Mouse (Mus musculus) heart, postnatal 36 days (tissue): ENCODE measurements around the gene Gm28043. TPM values are rescaled to one million over a fixed set of nuclear protein-coding genes. Genes with fewer than 3 reads are reported as not detected.
"Not testable (repeated sequence)": the region's sequence is repeated elsewhere in the genome, so short reads cannot be mapped to it uniquely, and the experiment has no call there.

Source experiments
- DNase-seq, 2 experiments: peaks; one replicate each; pipeline ENCODE4 v3.0.0; 2021 to 2022
- intact Hi-C: fragments of 180-260 bp; cut with DNase I; formaldehyde crosslinking; loops from one replicate; pipeline ENCODE4 v1.15.1; 2025
- total RNA-seq, 2 experiments: library from RNA; stranded (reverse); gene quantifications; 2 replicates each; pipeline ENCODE4 v1.2.3; 2021

Gene Gm28043
- total RNA-seq, result under 1 TPM; 0.78 to 0.81 TPM

DNA sequence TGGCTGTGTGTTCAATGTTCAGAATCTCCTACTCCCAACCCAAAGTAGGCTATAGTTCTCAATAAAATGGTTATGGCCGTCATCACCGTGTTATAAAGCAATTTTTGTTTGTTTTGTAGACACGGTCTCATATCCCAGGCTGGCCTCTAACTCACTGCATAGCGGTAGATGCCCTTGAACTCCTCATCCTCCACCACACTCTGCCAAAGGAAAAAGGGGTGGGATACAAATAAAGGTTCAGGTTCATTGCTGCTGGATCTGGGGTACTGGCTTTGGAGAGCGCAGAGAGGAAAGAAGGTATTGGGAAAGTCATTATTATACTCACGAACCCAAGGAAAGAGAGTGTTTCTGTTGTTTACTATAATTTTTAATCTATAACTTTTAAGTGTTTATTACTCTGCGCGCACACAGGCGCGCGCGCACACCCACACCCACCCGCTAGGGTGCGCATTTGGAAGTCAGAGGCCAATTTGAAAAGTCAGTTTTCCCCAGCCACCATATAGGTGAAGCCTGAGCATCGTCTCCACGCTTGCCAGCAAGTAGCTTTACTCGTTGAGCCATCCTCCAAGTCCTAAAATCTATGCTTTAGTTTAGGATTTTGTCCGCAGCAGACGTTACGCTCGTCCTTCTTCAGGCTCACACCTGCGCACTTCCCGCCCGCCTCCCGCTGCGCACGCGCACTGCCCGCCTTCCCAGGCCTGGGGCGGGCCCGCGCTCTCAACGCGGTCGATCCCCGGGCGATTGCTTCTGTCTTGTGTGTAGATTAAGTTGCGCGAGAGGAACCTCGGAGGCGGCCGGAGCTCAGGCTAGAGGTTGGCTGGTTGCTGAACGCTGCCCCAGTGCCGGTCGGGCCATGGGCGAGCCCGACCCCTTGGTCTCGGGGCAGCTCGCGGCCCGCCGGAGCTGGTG lies at the start of gene Gm28043, which contains the start of gene Rnf8:
Gene Gm28043, plus strand, starts transcription at position 762 of the 909 bp plus-strand sequence.
Gene Rnf8, plus strand, starts transcription at position 676 of the 909 bp plus-strand sequence.
- DNase-seq, result peak; percentile 93 to 94
- intact Hi-C loops, result loop anchor here (2.0 to 5.0 kb wide), 2 partner anchors 46 to 103 kb away; partner anchors contain the start of genes Ccdc167 and Cmtr1

DNA sequence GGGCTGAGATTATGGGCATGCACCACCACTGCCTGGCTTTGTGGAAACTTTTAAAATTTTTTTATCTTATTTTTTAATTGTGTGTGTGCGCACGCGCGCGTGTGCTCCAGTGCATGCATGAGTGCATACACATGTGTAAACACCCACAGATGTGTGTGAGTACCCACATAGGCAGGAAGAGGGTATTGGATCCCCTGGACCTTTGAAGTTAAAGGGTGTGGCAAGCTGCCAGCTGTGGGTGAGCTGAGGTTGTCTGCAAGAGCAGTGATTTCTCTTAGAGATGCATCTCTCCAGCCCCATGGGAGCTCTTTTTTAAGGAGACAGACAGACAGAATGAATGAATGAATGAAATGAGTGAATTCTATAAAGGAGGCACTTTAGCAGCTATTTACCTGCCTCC lies 49.2 kb upstream of the Gm28043 start:
- no peak for DNase-seq
- intact Hi-C loops, result no loop called here

DNA sequence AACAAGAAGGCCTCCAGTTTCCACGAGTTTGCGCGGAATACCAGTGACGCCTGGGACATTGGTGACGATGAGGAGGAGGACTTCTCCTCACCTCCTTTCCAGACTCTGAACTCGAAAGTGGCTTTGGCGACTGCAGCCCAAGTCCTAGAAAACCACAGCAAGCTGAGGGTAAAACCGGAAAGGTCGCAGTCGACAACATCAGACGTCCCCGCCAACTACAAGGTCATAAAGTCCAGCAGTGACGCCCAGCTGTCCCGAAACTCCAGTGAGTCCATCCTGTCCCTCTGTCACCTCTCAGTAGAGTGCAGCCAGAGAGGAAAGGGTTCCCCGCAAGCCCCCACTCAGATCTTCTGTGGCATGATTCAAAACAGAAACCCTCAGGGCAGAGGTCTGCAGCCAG lies 46.2 kb upstream of the Gm28043 start:
- DNase-seq, result no peak
- intact Hi-C loops, result no loop called here

DNA sequence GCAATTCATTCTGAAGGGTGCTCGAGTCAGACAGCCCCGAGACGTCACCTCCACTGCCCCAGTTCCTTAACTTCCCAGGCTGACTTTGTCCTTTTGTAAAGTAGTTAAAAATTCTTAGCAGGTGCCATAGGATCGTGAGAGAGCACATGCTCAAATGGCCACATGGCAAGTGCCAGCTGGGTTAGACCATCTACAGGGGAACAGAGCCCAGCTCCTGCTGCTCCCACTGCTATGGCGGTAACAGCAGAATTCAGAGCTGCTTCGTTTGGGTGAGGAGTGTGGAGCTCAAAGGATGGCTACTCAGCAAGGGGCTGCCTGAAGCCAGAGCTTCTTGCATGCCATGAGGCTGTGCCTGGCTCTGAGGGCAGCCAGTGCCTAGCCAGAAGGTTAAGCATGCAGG lies 44.8 kb upstream of the Gm28043 start:
- intact Hi-C loops, result no loop called here
- DNase-seq, result no peak

DNA sequence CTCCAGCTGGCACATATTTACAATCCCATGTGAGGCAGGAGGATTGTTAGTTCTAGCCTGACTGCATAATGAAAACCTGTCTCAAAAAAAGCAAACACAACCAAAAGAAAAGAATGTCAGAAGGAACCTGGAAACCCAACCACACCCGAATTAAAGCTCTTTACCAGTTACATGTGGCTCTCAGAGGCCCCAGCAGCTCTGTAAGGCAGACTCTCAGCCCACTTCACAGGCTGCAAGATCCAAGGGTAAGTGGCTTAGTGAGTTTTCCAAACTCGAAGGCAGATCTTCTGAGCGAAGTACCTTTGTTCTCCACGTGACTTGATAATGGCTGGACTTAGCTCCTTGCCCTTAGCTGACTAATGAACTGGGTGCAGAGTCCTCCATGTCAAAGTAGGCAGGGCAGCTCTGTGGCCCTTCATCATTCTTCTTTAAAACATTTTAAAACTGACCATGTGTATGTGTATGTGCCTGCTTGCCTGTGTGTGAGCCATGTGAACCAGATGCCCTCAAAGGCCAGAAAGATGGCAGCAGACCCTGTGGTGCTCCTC lies 35.0 kb upstream of the Gm28043 start:
- no peak for DNase-seq
- intact Hi-C loops, result no loop called here

DNA sequence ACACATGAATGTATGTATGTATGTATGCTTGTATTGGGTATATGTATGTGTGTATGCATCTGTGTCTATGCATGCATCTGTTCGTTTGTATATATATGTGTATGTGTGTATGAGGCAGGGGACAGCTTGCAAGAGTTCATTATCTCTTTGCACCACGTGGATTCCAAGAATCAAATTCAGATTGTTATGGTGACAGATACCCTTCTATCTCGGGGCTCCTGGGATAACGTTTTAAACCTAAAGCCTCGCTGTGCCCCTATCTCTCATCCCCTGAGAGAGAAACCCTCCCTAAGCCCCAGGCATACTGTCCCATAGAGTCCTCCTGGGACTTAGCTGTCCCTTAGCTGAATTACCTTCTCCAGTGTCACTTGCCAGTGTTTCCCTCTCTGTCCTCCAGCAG lies 31.1 kb upstream of the Gm28043 start:
- no peak for DNase-seq
- intact Hi-C loops, result no loop called here

DNA sequence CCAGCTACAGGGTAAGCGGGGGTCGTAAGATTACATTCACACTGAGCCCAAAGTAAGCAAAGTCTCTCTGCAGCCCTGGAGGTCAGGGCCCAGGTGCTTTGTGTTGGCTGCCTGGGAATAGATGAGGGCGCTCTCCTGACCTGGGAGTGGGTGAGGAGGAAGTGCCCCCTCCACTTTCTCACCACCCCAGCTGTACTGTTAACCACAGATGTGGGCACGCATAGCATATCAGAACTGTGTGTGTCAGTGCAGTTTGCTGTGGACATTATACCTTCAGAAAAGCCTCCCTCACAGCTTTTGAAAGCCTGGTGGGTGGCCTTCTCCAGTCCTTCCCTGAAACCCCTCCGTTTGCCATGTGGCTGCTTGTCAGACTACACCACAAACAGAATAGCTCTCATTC lies 30.4 kb upstream of the Gm28043 start:
- intact Hi-C loops, result no loop called here

DNA sequence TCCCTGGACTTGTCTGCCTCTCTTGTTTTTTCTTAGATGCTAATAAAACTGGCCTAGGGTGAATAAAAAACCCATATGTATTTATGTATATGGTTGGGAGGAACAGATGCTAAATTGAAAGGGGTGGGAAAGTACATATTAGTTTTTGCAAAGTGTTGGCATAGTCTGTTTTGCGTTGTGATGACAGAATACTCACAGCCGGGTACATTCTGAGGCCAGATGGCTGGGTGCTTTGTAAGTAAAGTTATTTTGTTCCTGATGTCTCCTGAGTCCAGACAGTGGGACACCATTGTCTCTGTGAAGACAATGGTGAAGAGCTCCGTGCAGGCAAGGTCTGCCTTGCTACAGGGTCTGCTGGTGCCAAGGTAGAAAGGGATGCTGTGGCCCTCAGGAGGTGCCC lies 29.9 kb upstream of the Gm28043 start:
- intact Hi-C loops, result no loop called here
- no peak for DNase-seq

More for the DNA sequence above, 30.4 kb upstream of the Gm28043 start:
- DNase-seq, result no peak

DNA sequence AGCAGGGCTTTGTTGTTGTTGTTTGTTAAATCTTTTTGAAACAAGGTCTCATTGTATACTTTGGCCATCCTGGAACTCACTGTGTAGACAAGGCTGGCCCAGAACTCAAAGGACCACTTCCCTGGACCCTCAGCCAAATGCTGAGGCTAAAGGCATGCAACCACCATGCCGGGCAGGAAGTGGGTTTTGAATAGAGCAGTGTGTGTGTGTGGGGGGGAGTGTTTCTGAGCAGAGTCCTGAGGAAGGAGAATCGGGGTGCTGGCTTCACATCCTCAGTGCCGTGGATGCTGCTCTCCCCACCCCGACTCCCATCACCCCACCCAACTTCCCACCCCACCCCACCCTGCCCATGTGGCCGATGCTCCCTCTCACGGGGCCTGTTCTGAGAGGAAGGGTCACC lies 29.2 kb upstream of the Gm28043 start:
- no peak for DNase-seq
- intact Hi-C loops, result no loop called here

DNA sequence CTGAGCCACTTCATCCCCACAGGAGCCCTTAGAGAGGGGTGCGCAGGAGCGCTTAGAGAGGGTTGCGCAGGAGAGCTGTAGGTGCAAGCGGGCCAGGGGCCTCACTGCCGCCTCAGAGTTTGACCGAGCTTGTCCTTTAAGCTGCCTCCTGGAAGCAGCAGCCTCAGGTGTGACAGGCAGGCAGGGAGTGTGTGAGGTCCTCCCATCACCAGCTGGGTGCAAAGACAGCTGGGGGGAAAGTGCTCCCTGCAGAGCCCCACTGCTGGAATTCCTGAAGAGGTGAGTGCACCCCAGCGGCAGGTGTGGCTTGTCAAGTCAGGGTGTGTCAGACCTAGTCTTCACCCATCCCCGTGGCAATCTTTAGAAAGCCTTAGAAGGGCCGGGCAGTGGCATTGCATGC lies 27.8 kb upstream of the Gm28043 start:
- no peak for DNase-seq
- intact Hi-C loops, result no loop called here

DNA sequence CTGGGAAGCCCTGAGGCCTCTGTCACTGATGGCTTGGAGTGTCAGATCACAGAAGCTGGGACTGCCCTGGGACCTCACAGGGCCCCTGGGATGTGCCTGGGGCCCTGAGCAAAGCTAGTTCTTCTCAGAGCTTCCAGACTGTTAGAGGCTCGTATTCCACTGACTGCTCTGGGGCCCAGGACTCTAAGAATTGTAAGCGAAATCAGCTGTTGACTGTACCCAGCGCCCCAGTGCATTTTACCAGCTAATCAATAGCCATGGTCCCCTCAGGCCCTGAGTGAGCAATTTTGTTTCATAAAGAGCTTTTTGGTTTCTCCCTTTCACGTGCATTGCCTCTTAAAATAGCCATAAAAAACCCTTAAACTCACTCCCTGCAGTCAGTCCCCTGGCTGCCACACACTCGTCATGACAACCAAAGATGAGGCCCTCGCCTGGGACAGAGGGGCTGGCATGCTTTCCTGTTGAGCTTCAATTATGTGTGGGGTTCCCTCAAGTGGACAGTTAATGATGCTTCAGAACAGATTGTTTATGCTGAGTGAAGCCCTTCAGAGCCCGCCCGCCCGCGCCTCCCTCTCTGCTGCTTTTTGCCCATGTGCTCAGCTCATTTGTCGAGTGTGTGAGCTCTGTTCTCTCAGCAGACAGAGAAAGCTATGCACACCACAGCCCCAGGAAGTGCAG lies 25.3 kb upstream of the Gm28043 start:
- intact Hi-C loops, result no loop called here
- DNase-seq, result no peak

DNA sequence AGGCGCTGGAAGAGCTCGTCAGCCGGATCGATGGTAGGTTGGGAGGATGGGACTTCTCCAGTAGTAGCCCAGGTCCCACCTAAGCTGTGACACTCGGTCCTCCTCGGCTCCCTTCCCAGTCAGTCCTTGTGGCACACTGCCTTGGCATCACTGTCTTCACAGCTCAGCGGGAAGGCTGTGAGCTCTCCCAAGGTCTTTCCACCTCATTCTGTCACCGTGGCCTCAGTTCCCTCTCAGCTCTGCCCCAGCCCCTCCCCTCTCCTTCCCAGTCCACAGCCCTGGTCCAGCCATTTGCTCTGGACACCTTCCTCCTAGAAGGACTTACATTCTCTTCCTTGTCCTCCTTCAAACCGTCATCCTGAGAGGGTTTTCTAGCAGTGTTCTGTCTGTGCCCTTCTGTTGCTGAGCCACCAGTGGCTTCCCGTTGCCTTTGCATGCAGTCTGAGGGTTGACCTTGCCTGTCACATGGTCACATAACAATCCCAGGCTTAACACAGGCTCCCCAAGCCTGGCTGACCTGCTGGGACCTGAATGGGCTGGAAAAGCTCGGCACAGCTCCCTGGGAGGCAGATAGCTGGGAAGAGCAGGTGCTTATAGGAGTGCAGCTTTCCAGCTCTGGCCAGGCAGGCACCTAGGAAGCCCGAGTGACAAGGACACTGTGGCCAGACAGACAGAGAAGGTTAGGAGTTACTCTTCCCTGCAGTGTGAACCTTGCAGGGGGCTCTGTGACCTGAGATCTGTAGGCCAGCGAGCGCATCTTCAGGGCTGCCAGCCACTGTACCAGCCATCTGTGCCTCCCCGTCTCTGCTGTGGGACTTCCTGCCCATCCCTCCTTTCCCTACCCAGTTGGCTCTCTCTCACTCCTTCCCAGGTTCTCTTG lies 18.5 kb upstream of the Gm28043 start:
- intact Hi-C loops, result no loop called here
- no peak for DNase-seq

DNA sequence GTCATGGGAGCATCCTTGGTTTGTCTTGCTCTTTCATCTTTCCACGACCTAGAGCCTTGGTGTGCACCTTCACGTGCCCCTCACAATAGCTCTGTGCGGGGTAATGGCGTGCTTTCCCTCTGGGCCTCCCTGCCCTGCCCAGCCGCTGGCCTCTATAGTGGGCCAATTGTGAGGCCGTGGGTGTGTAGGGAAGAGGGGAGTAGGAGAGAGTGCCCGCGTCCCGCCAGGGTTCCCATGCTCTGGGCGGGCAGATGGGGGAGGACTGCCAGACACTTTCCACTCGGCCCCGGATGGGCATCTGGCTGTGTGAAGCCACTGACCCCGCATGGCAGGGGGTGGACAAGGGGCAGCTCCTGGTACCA lies 17.9 kb upstream of the Gm28043 start:
- intact Hi-C loops, result no loop called here
- no peak for DNase-seq

DNA sequence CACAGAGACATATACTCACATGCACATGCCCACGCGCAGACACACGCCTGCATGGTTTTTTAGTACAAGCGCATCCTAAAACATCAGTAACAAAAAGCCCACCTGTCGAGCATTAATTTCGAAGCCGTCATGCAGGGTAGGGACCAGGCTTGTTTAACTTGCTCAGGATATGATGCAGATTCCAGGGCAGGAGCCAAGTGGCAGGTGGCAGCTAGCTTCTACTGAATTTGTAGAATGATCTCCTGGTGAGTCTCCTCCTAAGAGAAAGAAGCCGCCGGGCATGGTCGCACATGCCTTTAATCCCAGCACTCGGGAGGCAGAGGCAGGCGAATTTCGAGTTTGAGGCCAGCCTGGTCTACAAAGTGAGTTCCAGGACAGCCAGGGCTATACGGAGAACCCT lies 15.6 kb upstream of the Gm28043 start:
- intact Hi-C loops, result no loop called here
- no peak for DNase-seq

DNA sequence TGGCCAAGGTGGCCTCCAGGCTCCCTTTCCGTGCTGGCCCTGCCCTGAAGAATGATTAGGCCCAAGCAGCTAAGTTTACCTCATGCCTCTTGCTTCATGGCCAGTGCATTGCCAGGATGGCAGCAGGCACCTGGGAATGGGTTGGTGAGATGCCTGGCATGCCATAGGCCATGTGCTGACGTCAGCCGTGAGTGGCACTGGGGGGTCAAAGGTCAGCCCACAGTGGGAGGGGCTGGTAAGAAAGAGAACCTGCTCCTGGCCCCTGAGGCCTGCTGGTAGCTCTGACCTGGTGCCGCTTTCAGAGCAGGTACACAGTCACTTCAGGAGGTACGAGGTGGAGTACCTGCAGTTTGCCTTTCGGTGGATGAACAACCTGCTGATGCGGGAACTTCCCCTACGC lies 15.1 kb upstream of the Gm28043 start:
- DNase-seq, result no peak
- intact Hi-C loops, result no loop called here

DNA sequence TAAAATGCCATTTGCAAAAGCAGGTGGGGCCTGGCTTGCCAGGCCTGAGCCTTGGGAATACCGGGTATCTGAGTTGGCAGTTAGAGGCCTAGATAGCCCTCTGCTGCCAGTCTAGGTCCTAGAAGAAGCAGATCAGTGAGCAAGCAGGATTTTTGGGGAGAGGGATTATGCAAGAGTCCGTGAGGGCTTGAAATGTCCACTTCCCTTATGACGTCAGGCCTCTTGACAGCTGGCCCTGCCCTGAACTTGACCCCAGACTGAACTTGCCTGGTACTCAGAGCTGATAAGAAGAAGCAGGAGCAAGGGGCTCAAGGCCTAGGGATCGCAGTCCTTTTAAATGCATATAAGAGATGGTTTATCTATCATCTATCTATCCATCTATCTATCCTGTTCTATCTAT lies 13.3 kb upstream of the Gm28043 start:
- no peak for DNase-seq
- intact Hi-C loops, result loop anchor here (5.0 kb wide), 1 partner anchor 171 kb away; no protein-coding TSS in a partner anchor

DNA sequence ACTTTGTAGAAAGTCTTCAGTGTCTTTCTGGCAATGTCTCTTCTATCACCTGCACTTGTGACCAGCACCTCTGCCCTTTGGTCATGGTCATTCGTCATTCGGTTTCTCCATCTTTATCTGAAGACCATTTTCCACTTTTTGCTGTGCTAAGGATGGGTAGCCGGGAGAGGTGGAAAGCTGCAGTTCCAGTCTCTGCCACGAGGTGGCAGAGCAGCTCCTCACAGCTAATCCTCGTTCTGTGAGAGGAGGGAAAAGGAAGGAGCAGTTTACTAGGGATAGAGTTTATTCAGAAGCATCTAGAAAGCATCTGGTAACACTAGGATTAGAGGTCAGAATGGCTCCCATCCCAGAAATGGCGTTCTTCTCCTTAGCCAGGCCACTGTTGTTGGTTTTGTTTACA lies 11.4 kb upstream of the Gm28043 start:
- intact Hi-C loops, result loop anchor here (1.0 to 5.0 kb wide), 2 partner anchors 169 to 280 kb away; no protein-coding TSS in a partner anchor
- DNase-seq, result peak; percentile 79 to 91

DNA sequence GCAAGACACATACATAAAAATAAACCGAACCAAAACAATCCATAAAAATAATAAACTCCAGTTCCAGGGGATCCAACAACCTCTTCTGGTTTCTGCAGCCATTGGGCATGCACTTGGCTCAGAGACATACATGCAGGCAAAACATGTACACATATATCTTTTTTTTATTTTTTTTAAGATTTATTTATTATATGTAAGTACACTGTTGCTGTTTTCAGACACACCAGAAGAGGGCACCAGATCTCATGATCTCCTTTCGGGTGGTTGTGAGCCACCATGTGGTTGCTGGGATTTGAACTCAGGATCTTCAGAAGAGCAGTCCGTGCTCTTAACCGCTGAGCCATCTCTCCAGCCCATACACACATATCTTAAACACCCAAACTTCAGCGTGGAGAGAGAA lies 1.2 kb upstream of the Gm28043 start:
- intact Hi-C loops, DNase-seq: not testable (repeated sequence)

DNA sequence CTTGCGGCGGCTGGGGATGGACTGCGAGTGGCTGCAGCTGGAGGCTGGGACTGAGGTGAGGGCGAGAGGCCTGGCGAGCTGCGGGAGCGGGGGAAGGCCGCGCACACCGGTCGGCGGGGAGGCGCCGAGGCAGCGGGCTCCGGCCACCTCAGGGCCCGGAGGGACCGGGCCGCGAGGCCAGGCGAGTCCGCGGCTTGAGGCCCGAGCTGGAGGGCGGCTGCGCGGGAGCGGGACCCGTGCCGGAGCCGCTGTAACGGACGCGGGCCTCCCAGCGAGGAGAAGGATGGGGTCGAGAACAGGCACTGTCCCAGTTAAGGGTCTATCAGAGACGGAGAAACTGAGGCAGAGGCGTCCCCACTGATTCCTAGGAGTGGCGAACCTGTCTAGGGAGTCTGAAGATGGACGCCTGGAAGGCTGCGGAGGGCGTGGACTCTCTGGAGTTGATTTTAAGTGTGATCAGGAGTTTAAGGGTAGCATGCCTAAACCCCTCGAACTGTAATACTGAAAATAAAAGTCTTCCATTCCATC lies 412 bp downstream of the Gm28043 start:
- intact Hi-C loops, result loop anchor here (2.0 to 5.0 kb wide), 2 partner anchors 46 to 102 kb away; partner anchors contain the start of genes Ccdc167 and Cmtr1
- no peak for DNase-seq

DNA sequence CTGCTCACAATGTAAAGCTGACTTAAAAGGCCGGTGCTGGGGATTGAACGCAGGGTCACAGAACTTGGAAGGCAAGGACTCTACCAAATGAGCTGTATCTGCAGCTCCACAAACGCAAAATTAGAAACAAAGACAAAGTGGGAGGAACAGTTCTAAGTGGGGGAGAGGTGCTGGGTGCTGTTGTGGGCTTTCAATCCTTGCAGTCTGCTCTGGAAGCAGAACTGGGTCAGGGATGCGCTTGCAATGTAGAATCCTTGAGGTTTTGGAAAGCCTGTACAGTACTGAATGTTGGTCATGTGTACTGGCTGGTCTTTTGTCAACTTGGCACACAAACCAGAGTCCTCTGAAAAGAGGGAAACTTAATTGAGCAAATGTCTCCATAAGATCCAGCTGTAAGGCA lies 940 bp downstream of the Gm28043 start:
- intact Hi-C loops, result loop anchor here (2.0 to 5.0 kb wide), 2 partner anchors 45 to 102 kb away; partner anchors contain the start of genes Ccdc167 and Cmtr1
- no peak for DNase-seq
